Mouse (Mus musculus) mature B cell (primary cell): ENCODE measurements around the gene Cep63.

Experiments used
- in situ Hi-C: fragments of 300-500 bp; cut with MboI; formaldehyde crosslinking; loops from 2 replicates; pipeline ENCODE4 v1.14.3; 2019

Cep63 gene

DNA sequence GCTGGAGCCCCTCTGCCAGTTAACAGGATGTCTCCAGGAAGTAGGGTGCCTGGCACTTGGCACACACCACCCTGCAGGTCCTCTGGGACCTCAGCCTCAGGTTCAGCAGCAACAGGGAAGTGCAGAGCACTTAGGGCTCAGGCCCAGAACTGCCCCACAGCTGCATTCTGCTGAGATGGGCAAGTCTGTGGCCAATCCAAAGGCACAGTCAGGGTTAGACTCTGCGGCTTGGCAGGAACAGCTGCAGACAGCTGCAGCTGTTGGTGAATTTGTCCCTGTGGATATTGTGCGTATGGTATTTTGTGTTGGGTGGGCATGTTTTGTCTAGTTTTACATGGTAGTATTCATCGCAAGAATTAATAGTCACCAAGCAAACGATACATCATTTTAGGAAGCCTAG is 5.8 kb upstream of the Cep63 start:
- in situ Hi-C loops: loop anchor here (10.0 kb wide), 1 partner anchor 243 kb away; no protein-coding TSS in a partner anchor

DNA sequence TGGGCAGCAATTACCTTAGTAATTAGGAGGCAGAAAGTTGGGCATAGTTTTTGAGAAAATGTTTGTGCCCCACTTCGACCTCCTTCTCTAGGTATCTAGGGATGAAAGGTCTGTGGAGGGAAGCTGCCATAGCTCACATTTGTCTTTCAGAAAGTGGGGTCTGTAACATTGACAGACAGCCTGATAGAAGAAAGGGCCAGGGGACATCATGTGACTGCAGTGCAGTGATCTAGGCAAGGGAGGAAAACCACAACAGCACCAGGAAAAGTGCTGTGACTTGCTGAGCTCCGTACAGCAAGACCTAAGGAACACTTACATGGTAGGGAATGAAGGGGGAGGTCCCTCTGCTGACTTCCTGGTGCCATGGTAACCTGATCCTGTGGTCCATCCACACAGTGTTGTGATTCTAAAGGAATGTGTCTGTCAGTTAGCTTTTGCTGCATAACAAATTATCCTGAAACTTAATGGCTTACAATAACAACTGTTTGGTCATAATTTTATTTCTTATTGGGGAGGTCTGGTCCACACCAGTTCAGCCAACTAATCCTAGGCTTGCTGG is 5.3 kb upstream of the Cep63 start:
- in situ Hi-C loops: loop anchor here (10.0 kb wide), 1 partner anchor 243 kb away; no protein-coding TSS in a partner anchor

DNA sequence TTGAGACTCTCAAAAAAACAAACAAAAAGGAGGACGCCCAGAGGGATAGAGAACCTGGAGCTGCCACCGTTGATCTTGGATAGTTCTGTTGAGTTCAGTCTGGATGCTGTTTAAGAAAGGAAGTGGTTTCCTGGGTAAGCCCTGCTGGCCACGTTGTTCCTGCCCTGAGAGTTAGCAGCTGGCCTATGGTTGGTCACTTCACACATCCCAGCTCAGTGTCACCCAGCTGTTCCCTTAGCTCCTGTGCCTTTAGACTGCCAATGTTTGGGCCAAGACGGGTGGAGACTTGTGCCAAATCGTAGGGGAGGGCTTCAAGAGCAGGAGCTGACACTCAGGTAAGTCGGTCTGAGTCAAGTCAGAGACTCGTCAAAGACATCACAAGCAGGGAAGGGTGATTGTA is 2.7 kb upstream of the Cep63 start:
- in situ Hi-C loops: no loop called here

DNA sequence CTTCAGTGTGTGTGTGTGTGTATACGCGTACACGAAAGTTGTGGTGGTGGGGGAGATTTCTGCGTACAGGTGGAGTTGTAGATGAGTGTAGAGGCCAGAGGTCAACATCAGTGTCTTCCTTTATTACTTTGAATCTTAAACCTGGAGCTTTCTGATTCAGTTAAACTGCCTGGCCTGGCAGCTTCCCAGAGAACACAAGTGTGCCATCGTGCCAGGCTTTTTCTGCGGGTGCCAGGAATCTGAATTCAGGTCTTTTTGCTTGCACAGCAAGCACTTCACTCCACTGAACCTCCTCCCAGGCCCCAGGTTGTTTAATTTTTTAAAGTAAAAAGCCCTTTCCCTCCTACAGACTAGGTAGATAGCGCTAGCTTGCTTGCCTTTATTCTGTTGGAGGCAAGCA is 1.1 kb upstream of the Cep63 start:
- in situ Hi-C loops: no loop called here

DNA sequence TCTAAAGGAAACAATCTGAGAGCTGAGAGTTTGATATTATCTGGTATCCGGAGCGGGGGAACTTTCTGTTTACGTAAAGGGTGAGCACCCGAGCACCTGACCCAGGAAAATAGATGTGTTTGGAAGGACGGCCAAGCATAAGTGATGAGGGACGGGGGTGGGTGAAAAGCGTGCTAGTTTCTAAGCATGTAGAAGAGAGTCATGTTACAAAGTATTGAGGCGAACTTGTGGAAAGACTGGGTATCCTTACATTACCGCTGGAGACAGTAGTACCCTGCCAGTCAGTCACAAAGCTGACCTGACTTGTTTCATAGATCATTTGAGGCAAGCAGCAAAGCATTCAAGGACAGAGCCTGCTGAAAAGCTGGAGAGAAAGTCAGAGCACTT is 498 bp upstream of the Cep63 start:
- in situ Hi-C loops: no loop called here

DNA sequence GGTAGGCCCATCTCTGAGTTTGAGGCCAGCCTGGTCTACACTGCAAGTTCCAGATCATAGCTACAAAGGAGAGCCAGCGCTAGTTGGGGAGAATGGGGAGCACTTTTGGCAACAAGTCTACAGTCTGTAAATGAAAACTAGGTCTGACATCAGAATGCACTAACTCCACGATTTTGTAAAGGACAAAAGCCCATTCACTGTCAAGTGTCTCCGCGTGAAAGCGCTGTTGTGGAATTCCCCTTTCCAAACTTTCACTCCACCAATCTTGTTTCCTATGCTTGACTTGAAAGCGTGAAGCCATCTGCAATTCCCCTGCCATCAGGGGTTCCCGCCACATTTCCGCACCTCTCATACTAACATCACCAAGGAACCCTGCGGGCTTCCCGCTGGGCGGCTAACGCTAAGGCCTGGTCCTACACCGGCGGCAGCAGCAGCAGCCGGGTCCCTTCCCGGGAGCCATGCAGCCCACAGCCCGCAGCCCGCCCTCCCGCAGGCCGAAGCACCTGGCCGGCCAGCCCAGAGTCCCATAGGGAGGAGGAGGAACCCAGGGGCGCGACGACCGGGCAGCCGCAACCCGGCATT is 842 bp downstream of the Cep63 start:
- in situ Hi-C loops: no loop called here

DNA sequence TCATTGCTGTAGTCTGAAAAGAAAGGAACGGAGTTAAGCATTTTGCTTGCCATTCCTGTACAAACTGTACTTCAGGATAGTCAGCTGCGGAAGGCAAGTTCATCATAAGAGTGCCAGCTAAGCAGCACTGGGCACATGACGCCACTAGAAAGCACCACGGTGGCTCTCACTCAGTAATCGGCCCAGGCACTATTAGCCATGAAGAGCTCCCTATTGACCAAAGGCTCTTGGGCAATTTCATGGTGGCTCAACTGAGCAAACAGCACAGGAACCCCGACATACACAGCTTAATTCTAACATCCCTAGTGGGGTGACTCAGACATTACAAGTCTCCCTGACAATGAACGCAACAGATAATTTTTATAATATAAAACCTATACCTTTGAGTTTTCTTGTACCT is 2.8 kb downstream of the Cep63 start:
- in situ Hi-C loops: no loop called here

DNA sequence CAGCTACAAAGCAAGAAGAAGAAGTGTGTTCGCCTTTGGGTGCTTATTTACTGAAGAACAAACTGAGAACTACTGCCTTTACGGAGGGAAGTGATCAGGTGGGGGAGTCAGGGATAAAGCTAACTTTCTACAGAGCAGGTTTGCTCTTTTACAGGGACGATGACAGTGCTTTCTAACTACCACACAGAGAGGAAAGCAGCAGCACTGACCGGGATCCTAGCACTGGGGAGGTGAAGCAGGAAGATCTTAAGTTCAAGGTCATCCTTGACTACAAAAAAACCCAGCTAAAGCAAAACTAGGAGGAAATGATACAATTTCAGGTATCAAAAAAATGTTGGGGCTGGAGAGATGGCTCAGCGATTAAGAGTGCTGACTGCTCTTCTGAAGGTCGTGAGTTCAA is 3.5 kb downstream of the Cep63 start:
- in situ Hi-C loops: no loop called here

DNA sequence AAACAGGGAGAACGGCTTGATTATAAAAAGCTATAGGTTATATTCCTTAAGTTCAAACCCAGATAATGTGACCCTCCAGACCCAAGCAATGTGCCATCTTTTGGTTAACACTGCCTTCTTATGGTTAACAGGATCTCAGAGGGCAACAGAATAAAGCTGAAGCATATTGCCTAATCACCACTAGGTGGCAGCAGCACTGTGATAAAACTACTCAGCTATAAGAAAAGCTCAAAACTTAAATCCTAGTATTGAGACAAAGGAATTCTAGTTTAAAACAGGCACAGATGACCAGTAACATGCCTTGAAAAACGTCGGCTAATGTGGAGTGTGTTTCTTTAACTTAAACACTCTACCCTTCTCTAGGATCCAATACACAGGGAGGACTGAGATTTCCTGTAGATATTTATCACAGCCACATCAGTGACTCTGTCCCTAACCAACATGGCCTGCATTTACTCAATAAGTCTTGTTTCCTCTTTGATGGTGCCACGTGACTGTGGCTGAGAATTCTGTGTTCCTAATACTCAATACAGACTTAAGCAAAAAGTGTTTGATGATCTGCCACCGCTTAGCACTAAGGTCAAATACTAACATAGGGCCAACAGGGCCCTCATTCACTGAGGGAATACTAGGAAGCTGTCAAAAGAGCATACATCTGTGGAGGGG is 4.0 kb downstream of the Cep63 start:
- in situ Hi-C loops: no loop called here

DNA sequence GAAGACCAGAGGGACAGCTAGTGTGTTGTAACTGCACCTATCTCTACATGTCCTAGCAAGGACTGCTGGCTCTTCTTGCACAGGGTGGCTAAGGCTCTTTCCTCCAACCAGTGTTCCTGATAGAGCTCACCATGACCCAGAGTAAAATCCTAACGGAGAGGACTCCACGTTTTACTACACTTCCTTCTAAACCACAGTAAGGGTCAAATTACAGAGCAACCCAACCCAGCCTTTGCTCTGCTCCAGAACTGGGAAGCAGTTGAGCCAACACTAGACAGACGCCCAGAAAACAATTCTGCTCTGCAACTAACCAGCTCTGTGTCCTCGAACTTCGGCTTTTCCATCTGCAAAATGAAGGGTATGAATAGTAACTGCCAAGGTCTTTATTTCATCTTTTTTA is 4.9 kb downstream of the Cep63 start:
- in situ Hi-C loops: no loop called here

DNA sequence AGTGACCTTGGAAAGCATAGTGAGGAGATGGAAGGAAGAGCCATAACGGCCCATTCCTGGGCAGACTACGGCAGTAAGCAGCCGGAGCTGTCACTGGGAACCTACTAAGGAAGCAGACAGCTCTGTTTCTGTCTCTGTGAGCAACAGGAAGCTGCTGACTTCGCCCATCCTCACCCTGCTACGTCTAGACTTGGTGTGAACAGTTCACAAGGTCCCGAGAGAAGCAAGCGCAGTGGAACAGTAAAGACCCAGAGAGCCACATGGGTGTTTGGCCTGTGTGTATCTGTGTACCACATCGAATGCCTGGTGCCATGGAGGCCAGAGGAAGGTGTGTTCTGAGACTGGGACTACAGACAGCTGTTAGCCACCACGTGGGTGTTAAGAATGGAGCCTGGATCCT is 10.1 kb downstream of the Cep63 start:
- in situ Hi-C loops: no loop called here

DNA sequence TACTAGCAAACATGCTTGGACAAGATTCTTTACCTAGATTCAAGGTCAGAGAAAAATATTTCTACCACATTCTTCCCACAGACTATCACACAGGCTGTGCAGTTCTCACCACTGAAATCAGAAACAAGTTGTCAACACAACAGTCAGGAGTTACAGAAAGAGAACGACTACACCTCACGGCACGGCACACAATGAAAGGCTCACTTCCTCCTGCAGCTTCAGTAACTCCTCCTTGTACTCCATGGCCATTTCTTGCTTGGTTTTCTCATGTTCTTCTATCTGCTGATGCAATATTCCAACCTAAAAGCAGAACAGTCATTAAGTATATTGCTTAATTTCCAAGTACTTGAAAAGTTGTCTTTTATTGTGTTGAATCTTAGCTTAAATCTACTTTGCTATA is 11.3 kb downstream of the Cep63 start:
- in situ Hi-C loops: no loop called here

DNA sequence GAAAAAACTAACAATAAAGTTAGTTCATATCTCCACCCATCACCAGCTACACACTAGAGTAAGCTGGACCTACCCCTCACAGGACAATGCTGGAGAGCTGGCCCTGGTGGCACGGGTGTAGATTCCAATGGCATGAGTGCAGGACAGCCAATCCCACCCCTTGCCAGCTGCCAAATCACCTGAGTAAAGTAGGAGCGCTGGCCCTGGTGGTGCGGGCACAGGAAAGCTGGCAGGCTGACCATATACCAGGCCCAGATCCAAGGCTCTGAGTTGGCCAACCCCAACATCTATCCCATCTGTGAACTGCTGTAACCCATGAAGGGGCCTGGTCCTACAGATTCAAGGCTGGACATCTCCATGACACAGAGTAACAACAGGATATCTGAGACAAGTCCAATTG is 17.1 kb downstream of the Cep63 start:
- in situ Hi-C loops: no loop called here

DNA sequence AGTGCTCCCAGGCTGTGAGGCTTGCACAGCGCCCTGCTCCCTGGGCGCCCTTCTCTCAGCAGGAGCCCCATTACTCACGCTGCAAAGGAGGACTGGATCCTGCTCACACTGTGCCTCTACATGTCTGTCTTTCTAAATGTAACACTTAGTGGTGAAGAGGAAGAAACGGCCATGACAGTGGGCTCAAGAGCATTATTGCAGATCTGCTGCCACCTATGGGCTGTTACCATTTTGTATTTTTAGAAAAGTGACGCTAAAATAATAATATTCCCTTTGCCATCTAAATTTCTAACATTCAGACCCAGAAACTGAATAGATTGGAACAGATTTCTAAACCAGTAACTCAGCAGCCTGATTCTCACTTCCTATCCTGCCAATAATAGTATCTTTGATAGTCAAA is 18.9 kb downstream of the Cep63 start:
- in situ Hi-C loops: no loop called here

DNA sequence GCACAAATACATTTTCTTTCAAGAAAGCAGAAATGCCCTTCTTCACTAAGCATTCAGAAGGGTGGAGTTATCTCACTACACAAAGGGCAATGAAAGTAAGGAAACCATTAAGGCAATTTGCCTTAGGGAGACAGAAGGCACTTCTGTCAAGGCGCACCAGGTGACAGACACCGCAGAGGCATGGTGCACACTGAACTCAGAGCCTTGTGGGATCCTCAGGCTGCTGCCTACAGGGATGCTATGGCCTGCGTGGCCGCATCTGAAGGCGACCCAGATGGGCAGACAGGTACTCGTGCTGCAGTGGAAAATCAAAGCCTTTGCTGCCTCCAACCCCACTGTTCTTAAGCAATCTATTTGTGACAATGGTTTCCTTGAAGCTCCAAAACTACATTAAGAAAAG is 21.2 kb downstream of the Cep63 start:
- in situ Hi-C loops: no loop called here

DNA sequence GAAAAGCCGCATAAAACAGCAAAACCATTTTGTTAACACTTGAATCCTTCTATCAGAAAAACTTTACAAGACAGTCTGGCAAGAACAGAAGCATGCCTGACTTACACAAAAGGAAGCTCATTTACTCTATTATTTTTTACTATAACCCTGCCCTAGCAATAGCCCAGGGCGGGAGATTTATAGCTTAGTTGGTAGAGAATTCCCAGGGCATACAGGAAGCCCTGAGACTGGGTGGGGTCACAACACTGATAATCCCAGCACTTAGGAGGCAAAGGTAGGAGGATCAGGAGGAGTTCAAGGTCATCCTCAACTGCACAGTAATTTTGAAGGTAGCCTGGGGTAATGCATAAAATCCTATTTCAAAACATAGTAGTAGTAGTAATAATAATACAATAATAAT is 24.7 kb downstream of the Cep63 start:
- in situ Hi-C loops: no loop called here

DNA sequence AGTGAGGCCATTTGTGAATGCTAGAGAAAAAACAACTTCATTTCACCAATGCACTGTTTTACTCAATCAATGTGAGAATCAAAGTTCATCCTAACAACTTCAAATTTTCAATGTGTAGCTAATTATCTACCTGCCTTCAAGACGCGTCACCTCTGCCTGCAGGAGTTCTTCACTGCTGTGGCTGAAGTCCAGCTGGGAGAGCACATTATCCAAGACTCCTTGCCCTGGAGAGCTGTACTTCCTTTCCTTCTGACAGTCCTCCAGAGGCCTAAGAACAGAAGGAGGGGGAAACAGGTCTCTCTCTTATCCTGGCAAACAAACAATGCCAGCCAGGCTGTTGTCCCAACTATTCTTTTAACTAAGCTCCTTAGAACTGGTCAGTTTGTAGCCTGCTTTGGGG is 25.1 kb downstream of the Cep63 start:
- in situ Hi-C loops: no loop called here

DNA sequence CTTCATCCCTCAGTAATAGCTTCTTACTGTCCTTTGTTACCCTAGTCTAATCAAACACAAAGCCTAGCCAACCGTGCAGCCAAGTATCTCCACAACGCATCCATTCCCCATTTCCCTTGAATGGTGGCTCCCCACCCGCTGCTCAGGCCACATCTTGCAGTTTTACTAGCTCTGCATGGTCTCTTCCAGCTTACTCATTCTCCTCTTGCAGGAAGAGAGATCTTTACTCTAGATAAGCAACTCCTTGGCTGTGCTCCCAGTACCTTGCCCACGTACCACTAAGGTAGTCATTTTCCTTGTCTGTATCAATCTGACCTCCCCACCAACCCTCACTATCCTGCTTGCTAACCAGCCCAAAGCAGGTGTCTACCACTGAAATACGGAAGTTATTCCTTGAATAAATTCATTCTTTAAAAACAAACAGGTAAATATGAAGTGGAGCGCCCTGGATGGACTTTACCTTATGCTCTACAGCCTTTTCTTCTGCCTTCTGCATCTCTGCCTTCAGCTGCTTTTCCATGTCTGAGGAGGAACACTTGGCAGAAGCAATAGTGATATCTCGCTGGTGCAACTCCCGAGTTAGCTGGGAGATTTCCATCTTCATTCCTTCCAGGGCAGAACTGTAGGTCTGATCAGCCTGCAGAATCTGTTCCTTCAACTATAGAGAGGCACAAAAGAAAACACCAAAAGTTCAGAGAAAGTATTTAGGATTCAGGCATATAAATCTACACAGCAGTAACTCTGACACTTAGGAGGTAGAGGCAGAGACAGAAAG is 30.5 kb downstream of the Cep63 start:
- in situ Hi-C loops: no loop called here

DNA sequence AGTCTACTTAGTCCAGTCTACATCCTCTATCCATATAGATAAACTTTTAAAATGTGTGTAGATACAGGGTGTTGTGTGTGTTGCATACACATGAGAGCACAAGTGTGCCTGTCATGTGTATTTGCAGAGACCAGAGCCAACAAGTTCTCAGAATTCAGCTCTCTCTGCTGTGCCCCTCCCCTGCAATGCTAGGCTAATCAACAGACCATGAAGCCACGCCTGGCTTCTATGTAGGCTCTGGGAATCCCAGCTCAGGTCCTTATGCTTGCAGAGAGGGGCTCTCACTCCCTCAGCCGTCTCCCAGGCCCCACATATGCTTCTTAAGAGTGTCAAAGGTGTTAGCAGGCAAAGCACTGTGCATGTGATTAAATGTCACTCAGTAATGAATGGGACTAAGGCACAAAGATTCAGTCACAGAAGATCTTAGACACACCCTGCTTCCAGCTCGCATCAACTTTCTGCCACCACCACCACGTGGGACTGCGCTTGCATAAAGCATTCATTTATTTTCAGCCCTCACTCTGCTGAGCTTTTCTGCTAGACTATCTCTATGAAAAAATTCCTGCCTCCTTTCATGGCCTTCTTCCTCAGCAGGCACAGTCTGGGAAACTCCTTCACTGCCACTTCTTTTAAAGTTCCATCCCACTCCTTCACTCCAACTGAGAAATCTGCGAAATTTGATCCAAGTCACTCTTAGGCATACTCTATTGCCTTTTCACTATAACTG is 31.5 kb downstream of the Cep63 start:
- in situ Hi-C loops: no loop called here

DNA sequence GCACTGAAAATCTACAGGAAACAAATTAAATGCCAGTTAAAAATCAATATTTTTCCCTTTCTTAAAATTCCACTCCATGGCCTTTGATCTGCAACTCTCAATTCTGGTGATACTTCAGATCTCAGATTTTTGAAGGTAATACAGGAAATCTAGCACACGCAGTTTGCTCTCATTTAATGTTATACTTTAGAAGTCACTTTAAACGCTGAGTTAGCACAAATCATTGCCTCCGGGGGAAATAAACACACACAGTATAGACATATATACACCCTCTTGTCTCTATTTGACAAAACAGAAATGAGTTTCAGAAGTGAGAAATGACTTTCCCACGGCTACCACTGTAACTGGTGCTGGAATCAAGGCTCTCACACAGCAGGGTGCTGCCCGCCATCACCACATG is 39.0 kb downstream of the Cep63 start:
- in situ Hi-C loops: no loop called here

DNA sequence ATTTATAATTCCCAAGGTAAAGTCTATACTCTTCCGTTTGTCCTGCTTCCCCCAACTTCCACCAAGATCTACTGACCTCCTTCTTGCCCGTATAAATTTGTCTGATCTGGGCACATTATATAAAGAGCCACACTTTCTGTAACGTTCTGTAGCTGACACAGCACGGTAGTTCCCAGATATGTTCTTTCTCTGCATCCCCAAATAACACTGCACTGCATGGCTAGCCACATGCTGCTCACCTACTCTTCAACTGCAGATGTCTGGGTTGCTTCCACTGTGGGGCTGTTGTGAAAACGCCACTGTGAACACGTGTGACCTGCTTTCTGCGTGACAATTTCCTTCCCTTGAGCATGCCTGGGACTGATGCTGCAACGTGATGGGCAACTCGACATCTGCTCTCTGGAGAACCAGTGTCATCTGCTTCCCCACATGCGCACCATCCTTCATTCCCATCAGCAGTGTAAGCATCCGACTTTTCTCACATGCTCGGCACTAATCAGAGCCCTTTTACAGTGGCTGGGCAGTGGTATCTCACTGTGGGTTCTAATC is 44.3 kb downstream of the Cep63 start:
- in situ Hi-C loops: no loop called here

DNA sequence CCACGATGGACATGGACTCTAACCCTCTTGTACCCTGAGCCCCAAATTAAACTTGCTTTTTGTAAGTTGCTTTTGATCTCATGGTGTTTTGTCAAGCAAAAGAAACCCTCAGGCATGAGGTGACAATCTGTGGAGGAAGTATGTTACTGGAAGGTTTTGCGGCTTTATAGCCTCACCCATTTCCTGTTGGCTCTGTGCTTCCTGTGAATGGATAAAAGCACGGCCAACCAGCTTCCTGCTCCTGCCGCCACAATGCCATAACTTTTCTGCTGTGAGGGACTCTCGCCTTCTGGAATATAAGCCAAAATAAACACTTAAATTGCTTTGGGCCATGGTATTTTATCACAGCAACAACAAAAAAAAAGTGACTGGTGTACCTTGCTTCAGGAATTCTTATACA is 48.9 kb downstream of the Cep63 start:
- in situ Hi-C loops: no loop called here
